Comparison of ENCODE assay signal across 8 mouse cellular contexts in the genomic region with DNA sequence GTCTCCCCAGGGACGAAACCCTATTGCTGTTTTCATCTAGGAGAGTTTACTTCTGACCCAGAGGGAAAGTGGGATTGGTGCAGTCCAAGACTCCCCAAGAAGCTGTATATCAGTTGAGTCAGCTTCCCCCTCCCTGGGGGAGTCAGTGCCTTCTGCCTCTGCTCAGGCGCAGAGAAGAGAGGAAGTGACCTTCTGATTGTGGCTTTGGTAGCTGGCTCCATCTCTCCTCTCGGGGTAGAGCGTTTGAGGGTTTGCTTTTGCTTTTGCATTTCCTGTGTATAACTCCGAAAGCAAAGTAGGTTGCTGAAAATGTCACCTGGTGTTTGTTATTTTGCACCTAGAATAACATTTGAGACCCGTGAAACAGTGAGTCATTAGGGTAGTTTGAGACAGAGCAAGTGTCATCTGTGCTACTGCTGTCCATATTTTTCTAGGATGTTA. TPM values are rescaled to one million over a fixed set of nuclear protein-coding genes. Genes with fewer than 3 reads are reported as not detected.
A peak's percentile ranks its signal among the peaks of the same experiment; 100 is the strongest.
DNase-seq lines count a peak whose midpoint lies in the region; ATAC-seq and TF ChIP-seq lines count a peak whose summit lies in the region.

No protein-coding gene starts in this region.

- no peak for TF ChIP-seq CTCF in heart, adult 2 months (IDR thresholded peaks at IDR 0.05)
- TF ChIP-seq CTCF in kidney, postnatal 0 days (IDR thresholded peaks at IDR 0.05; ENCODE audit: low read depth): no peak

- peaks cover 39% of the 10 kb centered on the region for H3K4me1 ChIP-seq in heart, adult 2 months (ENCODE audit: control insufficient read depth, insufficient read depth, low read length)
- peaks cover 29% of the 10 kb centered on the region for H3K4me1 ChIP-seq in kidney, postnatal 0 days (replicated peaks; ENCODE audit: insufficient read depth, low read length)

- WGBS in heart, adult 2 months: 27% methylated on average over 6 of the region's 6 CpGs
- 35% methylated on average over 6 of the region's 6 CpGs for WGBS in kidney, postnatal 0 days

- H3K9me3 ChIP-seq in kidney, postnatal 0 days (replicated peaks; ENCODE audit: low read length): no peaks in the 10 kb centered on the region

- peaks cover 6% of the 10 kb centered on the region; the same call in 1 of the 2 replicates for H3K36me3 ChIP-seq in heart, adult 2 months (ENCODE audit: control insufficient read depth, insufficient read depth, low read length)
- H3K36me3 ChIP-seq in kidney, postnatal 0 days (ENCODE audit: insufficient read depth, low read length): no peaks in the 10 kb centered on the region

- intact Hi-C loops in heart, adult 2 months (cut with DNase I): no loop called here

- no peak for TF ChIP-seq EP300 in heart, adult 2 months (IDR thresholded peaks at IDR 0.05; ENCODE audit: insufficient read depth, low read depth, low read length)

- DNase-seq in heart, adult 2 months: peak in 1 of 2 experiments; percentile 68
- DNase-seq in heart, postnatal 4 days: no peak
- DNase-seq in adrenal gland, postnatal 14 days: peak; percentile 62
- peak; percentile 62 for DNase-seq in kidney, postnatal 0 days (ENCODE audit: low spot score)
- peak; percentile 84 to 86 for DNase-seq in spleen, postnatal 36 days (ENCODE audit: low spot score in 2 of 2)
- DNase-seq in cerebellum, postnatal 25 days: no peak
- DNase-seq in right cerebral cortex, postnatal 36 days (ENCODE audit: low spot score in 2 of 2): no peak
- no peak for DNase-seq in layer of hippocampus, adult 11-12 months (ENCODE audit: low spot score)

- peaks cover 14% of the 10 kb centered on the region for H3K79me2 ChIP-seq in heart, adult 2 months (replicated peaks; ENCODE audit: control insufficient read depth, insufficient read depth, low read length)

- H3K27me3 ChIP-seq in heart, adult 2 months (ENCODE audit: control insufficient read depth, insufficient read depth, low read length): no peaks in the 10 kb centered on the region
- no peaks in the 10 kb centered on the region for H3K27me3 ChIP-seq in kidney, postnatal 0 days (ENCODE audit: insufficient read depth, low read length)

- no peak overlapping the region; the same call in 1 of the 2 replicates for H3K4me2 ChIP-seq in kidney, postnatal 0 days (ENCODE audit: low read length)

- no peak for TF ChIP-seq POLR2A in heart, adult 2 months (IDR thresholded peaks at IDR 0.05; ENCODE audit: insufficient read depth, low read depth, low read length)

- no peak overlapping the region for H3K9ac ChIP-seq in heart, adult 2 months (ENCODE audit: low read depth, low read length)
- no peak overlapping the region for H3K9ac ChIP-seq in kidney, postnatal 0 days (ENCODE audit: low read depth, low read length)

- ATAC-seq in kidney, postnatal 0 days (replicated peaks; ENCODE audit: low FRiP score, low read depth): no peak

- H3K27ac ChIP-seq in heart, adult 2 months: peak overlapping the region; percentile 5; the same call in 1 of the 2 replicates
- peak overlapping the region; percentile 47; the same call in 1 of the 2 replicates for H3K27ac ChIP-seq in kidney, postnatal 0 days

- H3K4me3 ChIP-seq in heart, adult 2 months: no peak overlapping the region
- no peak overlapping the region for H3K4me3 ChIP-seq in kidney, postnatal 0 days (replicated peaks; ENCODE audit: low read depth, low read length)

RNA-seq across cellular contexts. Expression of gene Rapgef1, which starts 42.3 kb away (rescaled TPM):
- total RNA-seq in heart, adult 2 months (2021): 100 to 1,000 TPM in 1 of 2 experiments, 10 to 100 TPM in 1; 96.7 to 116 TPM
- polyA plus RNA-seq in heart, adult 2 months (2012; rRNA removed): 65.0 and 86.1 TPM in 2 replicates
- total RNA-seq in heart, postnatal 4 days (2021): 10 to 100 TPM; 96.3 to 98.4 TPM
- 57.3 and 61.2 TPM in 2 replicates for total RNA-seq in adrenal gland, postnatal 14 days (2021)
- 10.4 and 12.0 TPM in 2 replicates for polyA plus RNA-seq in kidney, postnatal 0 days (2015; fragmentation: Nextera tagmentation; extraction: Ambion mirVana)

Comparison
In these comparisons a context has a peak if more than half of its experiments do, and no peak if none do; other contexts are left out.
1. DNase-seq: peak in adrenal gland, postnatal 14 days (single experiment), kidney, postnatal 0 days (single experiment) and spleen, postnatal 36 days (2 of 2); none in heart, postnatal 4 days (single experiment), cerebellum, postnatal 25 days (0 of 2), right cerebral cortex, postnatal 36 days (0 of 2) and layer of hippocampus, adult 11-12 months (single experiment).